Mouse (Mus musculus) mouse trophoblast stem cell (cell line): ENCODE measurements around the gene Pnp2.
"Not testable (repeated sequence)": the region's sequence is repeated elsewhere in the genome, so short reads cannot be mapped to it uniquely, and the experiment has no call there.

Source experiments
- in situ Hi-C, 2 experiments: fragments of 300-500 bp; cut with MseI, MboI; formaldehyde crosslinking; loops; 2 replicates in 1 of 2; 3 replicates in 1 of 2; pipeline ENCODE4 v1.15.1; 2025

Gene Pnp2

GRCm38 (mm10) chr14:50955942-50956508 is at the start of gene Pnp2:
Gene Pnp2 (plus strand): TSS chr14:50955992.
- in situ Hi-C loops = not testable (repeated sequence)

GRCm38 (mm10) chr14:50908126-50908525 is 47.7 kb upstream of the Pnp2 start:
- in situ Hi-C loops = no loop called here

GRCm38 (mm10) chr14:50911356-50911755 is 44.4 kb upstream of the Pnp2 start:
- in situ Hi-C loops = no loop called here

GRCm38 (mm10) chr14:50923437-50923836 is 32.4 kb upstream of the Pnp2 start:
- in situ Hi-C loops = not testable (repeated sequence)

GRCm38 (mm10) chr14:50924281-50925064 is 31.3 kb upstream of the Pnp2 start, which contains the start of the genes Osgep and Apex1:
Gene Osgep (minus strand): TSS chr14:50924893.
Gene Apex1 (plus strand): TSS chr14:50924968.
- in situ Hi-C loops = no loop called here

- in situ Hi-C loops = no loop called here
Observed at GRCm38 (mm10) chr14:50925111-50925920, 30.5 kb upstream of the Pnp2 start.

- in situ Hi-C loops = no loop called here
Observed at GRCm38 (mm10) chr14:50927366-50927765, 28.4 kb upstream of the Pnp2 start.

GRCm38 (mm10) chr14:50929951-50930350 is 25.8 kb upstream of the Pnp2 start:
- in situ Hi-C loops = no loop called here

GRCm38 (mm10) chr14:50930377-50930753 is 25.4 kb upstream of the Pnp2 start:
- in situ Hi-C loops = no loop called here

GRCm38 (mm10) chr14:50930754-50931492 is 24.9 kb upstream of the Pnp2 start, which contains the start of the genes Pip4p1 and Pnp:
Gene Pip4p1 (minus strand): TSS chr14:50930856.
Gene Pnp (plus strand): TSS chr14:50931082.
- in situ Hi-C loops = no loop called here

- in situ Hi-C loops = no loop called here
Observed at GRCm38 (mm10) chr14:50931493-50932020, 24.2 kb upstream of the Pnp2 start.

- in situ Hi-C loops = no loop called here
Observed at GRCm38 (mm10) chr14:50936649-50937048, 19.1 kb upstream of the Pnp2 start.

GRCm38 (mm10) chr14:50938119-50938908 is 17.5 kb upstream of the Pnp2 start:
- in situ Hi-C loops = no loop called here

GRCm38 (mm10) chr14:50938940-50939339 is 16.9 kb upstream of the Pnp2 start:
- in situ Hi-C loops = no loop called here

- in situ Hi-C loops = no loop called here
Observed at GRCm38 (mm10) chr14:50943932-50944667, 11.7 kb upstream of the Pnp2 start, which contains the start of gene Gm49342. Gene Gm49342 (plus strand): TSS chr14:50944517.

GRCm38 (mm10) chr14:50944668-50945033 is 11.1 kb upstream of the Pnp2 start:
- in situ Hi-C loops = not testable (repeated sequence)

- in situ Hi-C loops = not testable (repeated sequence)
Observed at GRCm38 (mm10) chr14:50945081-50945480, 10.7 kb upstream of the Pnp2 start.

GRCm38 (mm10) chr14:50945526-50945925 is 10.3 kb upstream of the Pnp2 start:
- in situ Hi-C loops = not testable (repeated sequence)

GRCm38 (mm10) chr14:50955487-50955886 is 305 bp upstream of the Pnp2 start:
- in situ Hi-C loops = no loop called here

GRCm38 (mm10) chr14:50956724-50957123 is 932 bp downstream of the Pnp2 start:
- in situ Hi-C loops = not testable (repeated sequence)
